ENCODE assay signal across 8 mouse cellular contexts in the genomic region with DNA sequence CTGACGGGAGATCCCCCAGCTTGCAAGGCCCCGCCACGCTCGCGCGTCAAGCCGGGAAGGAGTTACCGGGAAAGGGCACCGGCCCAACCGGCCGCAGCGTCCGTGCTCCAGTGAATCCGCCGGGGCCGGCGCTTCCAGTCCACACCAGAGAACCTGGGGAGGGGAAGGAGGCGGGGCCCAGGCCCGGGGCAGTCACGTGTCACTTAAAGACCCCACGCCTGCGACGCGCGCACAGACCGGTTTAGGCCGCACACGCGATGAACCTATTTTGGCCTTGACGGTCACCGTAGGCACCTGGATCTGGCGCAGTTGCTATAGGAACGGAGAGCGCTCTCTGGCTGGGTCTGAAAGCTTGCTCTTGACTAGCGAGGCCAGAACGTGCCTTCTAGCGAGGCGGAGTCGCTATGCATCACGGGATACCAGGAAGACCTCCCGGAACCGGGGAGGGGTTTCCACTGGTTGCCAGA. TPM values are rescaled to one million over a fixed set of nuclear protein-coding genes. Genes with fewer than 3 reads are reported as not detected.
DNase-seq lines count a peak whose midpoint lies in the region; ATAC-seq and TF ChIP-seq lines count a peak whose summit lies in the region.

Gene Dnajc16 (minus strand): TSS at position 408 of the 467 bp plus-strand sequence.

- H3K4me2 ChIP-seq in hindbrain, embryonic 13.5 days: peak within 1 kb of the TSS; percentile 85

- ATAC-seq in Patski: peak; percentile 84
- peak; percentile 94 for ATAC-seq in hindbrain, embryonic 13.5 days (ENCODE audit: low FRiP score)

- no peak for TF ChIP-seq CTCF in Patski (IDR thresholded peaks at IDR 0.05)

- H3K36me3 ChIP-seq in hindbrain, embryonic 13.5 days: peaks cover 13% of the 10 kb centered on the region

- POLR2A ChIA-PET in Patski (lab: Charles Lee): interaction anchor here (0.6 kb wide), 1 partner anchor 14 kb away, joined by 3 read pairs; no protein-coding TSS in a partner anchor

- H3K27ac ChIP-seq in hindbrain, embryonic 13.5 days: peak within 1 kb of the TSS; percentile 89

- peak; percentile 96 for DNase-seq in Patski (ENCODE audit: low read depth, low spot score)
- peak; percentile 97 to 98 for DNase-seq in cerebellum, postnatal 14 days
- DNase-seq in frontal cortex, postnatal 14 days (ENCODE audit: low spot score in 2 of 2): peak; percentile 94 to 98
- DNase-seq in layer of hippocampus, postnatal 25 days (ENCODE audit: extremely low spot score in 1 of 2, low spot score in 1 of 2): peak; percentile 85 to 90
- DNase-seq in lung, postnatal 25 days (ENCODE audit: low spot score): peak; percentile 98
- DNase-seq in retina, embryonic 14.5 days (ENCODE audit: low spot score): peak; percentile 99
- DNase-seq in thymus, postnatal 4 days: peak; percentile 95

- WGBS in hindbrain, embryonic 13.5 days: under 1% methylated on average over 41 of the region's 42 CpGs

- no peaks in the 10 kb centered on the region for H3K27me3 ChIP-seq in Patski
- no peaks in the 10 kb centered on the region for H3K27me3 ChIP-seq in hindbrain, embryonic 13.5 days

- H3K4me1 ChIP-seq in hindbrain, embryonic 13.5 days (replicated peaks): peaks cover 28% of the 10 kb centered on the region

- in situ Hi-C loops in Patski (cut with MboI; ENCODE audit: low pct_unique_long_range_greater_than_20kb): no loop called here

- CTCF ChIA-PET in Patski (lab: Charles Lee): no interaction called here

- H3K9ac ChIP-seq in hindbrain, embryonic 13.5 days: peak within 1 kb of the TSS; percentile 95

- no peaks in the 10 kb centered on the region for H3K9me3 ChIP-seq in hindbrain, embryonic 13.5 days

- H3K4me3 ChIP-seq in hindbrain, embryonic 13.5 days: peak within 1 kb of the TSS; percentile 94

RNA-seq across cellular contexts. Expression of gene Dnajc16, which starts in this region (rescaled TPM):
- 14.5 TPM for polyA plus RNA-seq in Patski (2021)
- polyA plus RNA-seq in hindbrain, embryonic 13.5 days (2015; fragmentation: Nextera tagmentation; extraction: Ambion mirVana): 6.5 and 6.6 TPM in 2 replicates
- 10 to 100 TPM; 41.5 to 42.0 TPM for total RNA-seq in layer of hippocampus, postnatal 25 days (2021)

Comparison
In these comparisons a context has a peak if more than half of its experiments do, and no peak if none do; other contexts are left out.
1. Peak in every context shown above with its lines: DNase-seq, ATAC-seq, H3K4me3 ChIP-seq and H3K27ac ChIP-seq.